Mouse (Mus musculus) CH12.LX (cell line): ENCODE data around the gene Mgat5b. TPM values are rescaled to one million over a fixed set of nuclear protein-coding genes. Genes with fewer than 3 reads are reported as not detected.

Experiments
- DNase-seq: peaks from one replicate; pipeline ENCODE4 v3.0.0-alpha.2; 2013; ENCODE audit errors: extremely low read depth
- H3K27ac ChIP-seq: 2 replicates; pipeline ENCODE4 v1.5.1; 2012; ENCODE audit warnings: low read depth, mild to moderate bottlenecking, control low read depth, moderate library complexity; ENCODE audit not compliant: insufficient read depth
- H3K27me3 ChIP-seq: replicated peaks from 2 replicates; pipeline ENCODE3; 2012; ENCODE audit warnings: inconsistent platforms
- H3K36me3 ChIP-seq, 2 experiments: replicated peaks in 1 of 2; 2 replicates each; pipeline versions ENCODE3 to v1.6.1; 2012; ENCODE audit warnings: inconsistent platforms in 1 of 2, low read length in 1 of 2, mild to moderate bottlenecking in 1 of 2, mixed read lengths in 1 of 2, moderate library complexity in 1 of 2; ENCODE audit not compliant: control insufficient read depth in 1 of 2, insufficient read depth in 1 of 2
- H3K4me1 ChIP-seq, 2 experiments: 2 replicates each; pipeline ENCODE4 v1.6.1; 2012; ENCODE audit warnings: inconsistent platforms in 1 of 2, moderate library complexity in 1 of 2; ENCODE audit not compliant: insufficient read depth in 2 of 2, control insufficient read depth in 1 of 2
- H3K4me2 ChIP-seq: 2 replicates; pipeline ENCODE4 v1.6.1; 2012; ENCODE audit warnings: low read depth, mild to moderate bottlenecking, control low read depth; ENCODE audit not compliant: poor library complexity, insufficient read depth, severe bottlenecking
- H3K4me3 ChIP-seq, 3 experiments: fragments of 150-350 bp in 1 of 3; sonication (generic) in 1 of 3; replicated peaks in 1 of 3; 2 replicates each; pipeline versions ENCODE3 to v1.5.1; 2011 to 2012; ENCODE audit warnings: low read depth in 2 of 3, low read length in 2 of 3, mild to moderate bottlenecking in 2 of 3, moderate library complexity in 2 of 3, control low read depth in 1 of 3, improper control_type of control experiment in 1 of 3, inconsistent platforms in 1 of 3, mixed read lengths in 1 of 3; ENCODE audit not compliant: poor library complexity in 1 of 3
- H3K79me2 ChIP-seq: replicated peaks from 2 replicates; pipeline ENCODE4 v1.6.1; 2012; ENCODE audit warnings: mild to moderate bottlenecking, moderate library complexity; ENCODE audit not compliant: control insufficient read depth, poor library complexity, insufficient read depth, severe bottlenecking; ENCODE audit errors: extremely low read depth
- H3K9ac ChIP-seq: 2 replicates; pipeline ENCODE4 v1.6.1; 2012; ENCODE audit warnings: low read depth, mild to moderate bottlenecking, control low read depth, moderate library complexity; ENCODE audit not compliant: insufficient read depth
- H3K9me3 ChIP-seq: replicated peaks from 2 replicates; pipeline ENCODE3; 2012; ENCODE audit warnings: low read length, inconsistent platforms, mixed read lengths
- E2F4 ChIP-seq: IDR thresholded peaks from 2 replicates; pipeline ENCODE4 v1.6.1; 2011; ENCODE audit warnings: low read depth, low read length, improper control_type of control experiment; ENCODE audit not compliant: insufficient replicate concordance
- ELF1 ChIP-seq: IDR thresholded peaks from 2 replicates; pipeline ENCODE4 v1.6.1; 2014; ENCODE audit warnings: low read depth, mild to moderate bottlenecking, inconsistent platforms, low read length, improper control_type of control experiment
- EP300 ChIP-seq: IDR thresholded peaks from 2 replicates; pipeline ENCODE4 v1.6.1; 2011; ENCODE audit warnings: low read length, improper control_type of control experiment
- GABPA ChIP-seq: IDR thresholded peaks from 2 replicates; pipeline ENCODE4 v1.6.1; 2012; ENCODE audit warnings: low read depth, low read length, improper control_type of control experiment, inconsistent platforms; ENCODE audit not compliant: insufficient replicate concordance
- HCFC1 ChIP-seq: IDR thresholded peaks from 2 replicates; pipeline ENCODE4 v1.6.1; 2012; ENCODE audit warnings: low read depth, mild to moderate bottlenecking, inconsistent platforms, low read length, improper control_type of control experiment
- JUN ChIP-seq: IDR thresholded peaks from 2 replicates; pipeline ENCODE4 v1.6.1; 2011; ENCODE audit warnings: low read depth, mild to moderate bottlenecking, low read length, improper control_type of control experiment, moderate library complexity; ENCODE audit not compliant: insufficient read depth
- KAT2A ChIP-seq: IDR thresholded peaks from 2 replicates; pipeline ENCODE4 v1.6.1; 2012; ENCODE audit warnings: low read length, improper control_type of control experiment, inconsistent platforms; ENCODE audit not compliant: insufficient replicate concordance
- MAFK ChIP-seq: IDR thresholded peaks from 2 replicates; pipeline ENCODE4 v1.6.1; 2011; ENCODE audit warnings: low read length, improper control_type of control experiment; ENCODE audit not compliant: insufficient replicate concordance
- MAX ChIP-seq: IDR thresholded peaks from 2 replicates; pipeline ENCODE4 v1.6.1; 2011; ENCODE audit warnings: low read length, improper control_type of control experiment
- MAZ ChIP-seq: IDR thresholded peaks from 2 replicates; pipeline ENCODE4 v1.6.1; 2012; ENCODE audit warnings: low read depth, mild to moderate bottlenecking, inconsistent platforms, low read length, improper control_type of control experiment, moderate library complexity
- MEF2A ChIP-seq: IDR thresholded peaks from 2 replicates; pipeline ENCODE4 v1.6.1; 2014; ENCODE audit warnings: low read depth, mild to moderate bottlenecking, inconsistent platforms, low read length, improper control_type of control experiment, borderline replicate concordance
- NELFE ChIP-seq: IDR thresholded peaks from 2 replicates; pipeline ENCODE4 v1.6.1; 2011; ENCODE audit warnings: low read depth, low read length, improper control_type of control experiment
- NRF1 ChIP-seq: IDR thresholded peaks from 2 replicates; pipeline ENCODE4 v1.6.1; 2014; ENCODE audit warnings: low read depth, mild to moderate bottlenecking, inconsistent platforms, low read length, improper control_type of control experiment, moderate library complexity
- POLR2A ChIP-seq: IDR thresholded peaks from 2 replicates; pipeline ENCODE4 v1.6.1; 2011; ENCODE audit warnings: low read depth, mild to moderate bottlenecking, improper control_type of control experiment, low read length
- POLR2AphosphoS2 ChIP-seq: IDR thresholded peaks from 2 replicates; pipeline ENCODE4 v1.6.1; 2011; ENCODE audit warnings: low read depth, low read length, improper control_type of control experiment
- RAD21 ChIP-seq: IDR thresholded peaks from 2 replicates; pipeline ENCODE4 v1.6.1; 2011; ENCODE audit warnings: low read depth, mild to moderate bottlenecking, low read length, improper control_type of control experiment, moderate library complexity
- TBP ChIP-seq: conservative IDR thresholded peaks from 2 replicates; pipeline ENCODE4 v1.6.1; 2011; ENCODE audit warnings: low read depth, low read length, improper control_type of control experiment
- TCF12 ChIP-seq: IDR thresholded peaks from 2 replicates; pipeline ENCODE4 v1.6.1; 2014; ENCODE audit warnings: low read depth, mild to moderate bottlenecking, inconsistent platforms, low read length, improper control_type of control experiment
- UBTF ChIP-seq: IDR thresholded peaks from 2 replicates; pipeline ENCODE4 v1.6.1; 2012; ENCODE audit warnings: low read depth, mild to moderate bottlenecking, inconsistent platforms, low read length, improper control_type of control experiment, moderate library complexity
- ZC3H11A ChIP-seq: IDR thresholded peaks from 2 replicates; pipeline ENCODE4 v1.6.1; 2012; ENCODE audit warnings: low read depth, mild to moderate bottlenecking, inconsistent platforms, low read length, improper control_type of control experiment
- dilution Hi-C: fragments of 300-500 bp; cut with MboI; formaldehyde crosslinking; loops from 2 replicates; pipeline ENCODE4 v1.14.3; 2020; ENCODE audit warnings: low sequenced_read_pairs; ENCODE audit not compliant: extremely low pct_unique_long_range_greater_than_20kb, extremely low pct_ligation_motif_present
- in situ Hi-C: fragments of 300-500 bp; cut with MboI; formaldehyde crosslinking; loops from 3 replicates; pipeline ENCODE4 v1.14.3; 2019; ENCODE audit warnings: low sequenced_read_pairs, low pct_ligation_motif_present, low pct_unique_long_range_greater_than_20kb, mixed read lengths
- polyA plus RNA-seq: library from polyadenylated mRNA; unstranded; fragments of >175 nt; gene quantifications from 2 replicates; pipeline ENCODE4 v1.2.1, GENCODE M21; 2012; ENCODE audit warnings: low read depth; ENCODE audit not compliant: insufficient read length
- total RNA-seq, 2 experiments: library from RNA; depleted of rRNA; stranded (reverse); fragments of 300-350 nt in 1 of 2; fragments of >200 nt in 1 of 2; gene quantifications; 2 replicates each; pipeline ENCODE4 v1.2.3; 2012 to 2014

Mgat5b gene
- total and polyA plus RNA-seq, 3 experiments, result not detected

- Histone ChIP-seq H3K36me3 (peaks cover 36 to 57% of the 10 kb centered on the region in 2 experiments), H3K9me3 (no peaks in the 10 kb centered on the region), H3K4me1 (peaks cover 9 to 50% of the 10 kb centered on the region in 2 experiments), H3K4me2 (no peak overlapping the region), H3K4me3 (no peak overlapping the region), H3K79me2 (no peaks in the 10 kb centered on the region), H3K27ac (no peak overlapping the region), H3K27me3 (no peaks in the 10 kb centered on the region), H3K9ac (no peak overlapping the region)
- DNase-seq, result no peak
- in situ Hi-C loops (no loop called here), dilution Hi-C loops (no loop called here)
- TF ChIP-seq POLR2AphosphoS2 (no peak), TCF12 (no peak), HCFC1 (no peak), MAZ (no peak), KAT2A (no peak), EP300 (no peak), E2F4 (no peak), GABPA (no peak), TBP (no peak), MEF2A (no peak), NELFE (no peak), ZC3H11A (no peak), ELF1 (no peak), NRF1 (no peak), POLR2A (no peak), MAX (no peak), JUN (no peak), RAD21 (no peak), MAFK (no peak)
These were observed 47.1 kb upstream of the Mgat5b start for GRCm38 (mm10) chr11:116871538-116871937.

DNA sequence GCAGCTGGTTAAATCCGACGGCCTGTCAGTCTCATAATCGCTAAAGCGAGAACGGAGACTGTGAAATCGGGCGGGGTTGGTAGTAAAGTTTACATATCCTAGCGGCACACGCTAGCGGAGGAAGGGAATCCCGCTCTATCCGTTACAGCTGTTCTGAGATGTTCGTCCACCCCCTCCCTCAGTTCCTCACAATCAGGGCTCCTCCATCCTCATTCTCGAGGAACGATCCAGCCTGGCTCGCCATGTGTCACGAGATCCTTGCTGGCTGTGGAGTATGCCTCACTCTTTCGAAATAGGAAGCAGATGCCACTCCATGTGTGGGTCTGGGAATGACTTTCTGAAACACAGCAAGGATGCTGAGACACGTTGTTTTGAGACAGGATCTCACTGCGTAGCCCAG, 44.7 kb upstream of the Mgat5b start:
- in situ Hi-C loops, result no loop called here

More for the DNA sequence above, 44.7 kb upstream of the Mgat5b start:
- H3K9ac ChIP-seq, result no peak overlapping the region
- no peak overlapping the region for H3K27ac ChIP-seq
- H3K4me2 ChIP-seq, result no peak overlapping the region
- peaks cover 8 to 26% of the 10 kb centered on the region in 2 experiments for H3K4me1 ChIP-seq
- TF ChIP-seq UBTF (no peak), NRF1 (no peak), ZC3H11A (no peak), GABPA (no peak), MAX (no peak)
- TF ChIP-seq, all 38 proteins: peak for 0
- dilution Hi-C loops, result no loop called here
- Histone ChIP-seq H3K36me3 (peaks cover 36 to 54% of the 10 kb centered on the region in 2 experiments), H3K9me3 (no peaks in the 10 kb centered on the region), H3K4me3 (no peak overlapping the region), H3K27me3 (no peaks in the 10 kb centered on the region), H3K79me2 (no peaks in the 10 kb centered on the region)
- no peak for DNase-seq
